In the genomic region with DNA sequence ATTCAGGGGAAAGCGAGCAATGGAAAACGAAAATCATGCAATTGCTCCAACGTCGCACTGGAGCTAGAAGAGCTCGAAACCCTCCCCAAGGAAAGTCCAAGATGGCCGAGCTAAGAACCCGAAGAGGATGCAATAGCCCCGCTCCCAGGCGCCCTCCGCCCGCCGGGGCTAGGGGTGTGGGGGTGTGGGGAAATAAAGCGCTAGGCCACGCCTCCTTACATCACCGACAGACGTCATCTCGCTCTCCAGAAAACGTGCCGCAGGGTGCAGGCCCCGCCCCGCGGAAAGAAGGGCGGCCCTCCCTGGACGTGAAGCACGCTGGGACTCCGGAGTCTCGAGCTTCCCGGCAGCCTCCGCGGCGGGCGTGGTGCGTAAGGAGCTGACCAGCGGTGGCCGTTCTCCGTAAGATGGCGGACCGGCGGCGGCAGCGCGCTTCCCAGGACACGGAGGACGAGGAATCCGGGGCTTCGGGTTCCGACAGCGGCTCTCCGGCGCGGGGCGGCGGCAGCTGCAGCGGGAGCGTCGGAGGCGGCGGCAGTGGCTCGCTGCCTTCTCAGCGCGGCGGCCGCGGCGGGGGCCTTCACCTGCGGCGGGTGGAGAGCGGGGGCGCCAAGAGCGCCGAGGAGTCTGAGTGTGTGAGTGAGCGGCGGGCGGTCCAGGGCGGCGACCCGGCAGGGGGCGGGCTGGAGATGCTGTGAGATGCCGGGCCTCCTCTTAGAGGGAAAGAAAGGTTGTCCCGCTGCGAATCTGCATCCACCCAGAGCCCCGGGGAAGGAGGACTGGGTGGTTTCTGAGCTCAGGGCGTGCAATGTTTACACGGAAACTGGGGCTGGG, we compare ENCODE assay signal across 8 mouse cellular contexts. TPM values are rescaled to one million over a fixed set of nuclear protein-coding genes. Genes with fewer than 3 reads are reported as not detected.
A peak's percentile ranks its signal among the peaks of the same experiment; 100 is the strongest.
DNase-seq lines count a peak whose midpoint lies in the region; ATAC-seq lines count a peak whose summit lies in the region.

No protein-coding gene starts in this region.

- H3K4me2 ChIP-seq in hindbrain, embryonic 15.5 days, result peak overlapping the region; percentile 77

- peak; percentile 98 for ATAC-seq in hindbrain, embryonic 15.5 days (ENCODE audit: low FRiP score, low read depth)

- H3K4me3 ChIP-seq in hindbrain, embryonic 15.5 days, result peak overlapping the region; percentile 79

- H3K9me3 ChIP-seq in hindbrain, embryonic 15.5 days, result no peaks in the 10 kb centered on the region

- peak overlapping the region; percentile 98 for H3K27ac ChIP-seq in hindbrain, embryonic 15.5 days (replicated peaks)

- under 1% methylated on average over 73 of the region's 84 CpGs for WGBS in hindbrain, embryonic 15.5 days

- peak; percentile 98 for DNase-seq in R1 (ENCODE audit: low read depth, low spot score)
- DNase-seq in cerebellum, postnatal 25 days, result peak; percentile 99
- peak; percentile 96 to 97 for DNase-seq in frontal cortex, postnatal 25 days (ENCODE audit: low spot score in 2 of 2)
- peak; percentile 98 for DNase-seq in left cerebral cortex, adult 11 months (ENCODE audit: low spot score)
- peak; percentile 99 to 100 for DNase-seq in lung, postnatal 4 days
- DNase-seq in retina, postnatal 7 days (ENCODE audit: low read depth, low spot score), result peak; percentile 98
- peak; percentile 97 for DNase-seq in urinary bladder, adult 2 months (ENCODE audit: low spot score)

- H3K9ac ChIP-seq in hindbrain, embryonic 15.5 days, result peak overlapping the region; percentile 95

- H3K27me3 ChIP-seq in hindbrain, embryonic 15.5 days, result no peaks in the 10 kb centered on the region

- H3K4me1 ChIP-seq in hindbrain, embryonic 15.5 days (replicated peaks), result peaks cover 26% of the 10 kb centered on the region

- peaks cover 46% of the 10 kb centered on the region for H3K36me3 ChIP-seq in hindbrain, embryonic 15.5 days

RNA-seq across cellular contexts. Expression of a gene that starts 5.0 kb away (rescaled TPM):
- 49.4 and 54.2 TPM in 2 replicates for polyA plus RNA-seq in hindbrain, embryonic 15.5 days (2015; fragmentation: Nextera tagmentation; extraction: Ambion mirVana)
- 24.7 and 29.5 TPM in 2 replicates for polyA plus RNA-seq in urinary bladder, adult 2 months (2012; rRNA removed)

RNA-seq across cellular contexts. Expression of a gene that starts 14.4 kb away (rescaled TPM):
- polyA plus RNA-seq in hindbrain, embryonic 15.5 days (2015; fragmentation: Nextera tagmentation; extraction: Ambion mirVana), result 31.7 and 33.1 TPM in 2 replicates
- polyA plus RNA-seq in urinary bladder, adult 2 months (2012; rRNA removed), result 57.0 and 58.7 TPM in 2 replicates

RNA-seq across cellular contexts. Expression of a gene that starts 26.9 kb away (rescaled TPM):
- 10.5 and 13.1 TPM in 2 replicates for polyA plus RNA-seq in hindbrain, embryonic 15.5 days (2015; fragmentation: Nextera tagmentation; extraction: Ambion mirVana)
- 56.6 and 66.4 TPM in 2 replicates for polyA plus RNA-seq in urinary bladder, adult 2 months (2012; rRNA removed)

RNA-seq across cellular contexts. Expression of a gene that starts 34.5 kb away (rescaled TPM):
- 3.9 and 4.3 TPM in 2 replicates for polyA plus RNA-seq in hindbrain, embryonic 15.5 days (2015; fragmentation: Nextera tagmentation; extraction: Ambion mirVana)
- 119 and 219 TPM in 2 replicates for polyA plus RNA-seq in urinary bladder, adult 2 months (2012; rRNA removed)

RNA-seq across cellular contexts. Expression of a gene that starts 53.8 kb away (rescaled TPM):
- polyA plus RNA-seq in hindbrain, embryonic 15.5 days (2015; fragmentation: Nextera tagmentation; extraction: Ambion mirVana), result 4.4 and 4.5 TPM in 2 replicates
- 19.2 and 26.0 TPM in 2 replicates for polyA plus RNA-seq in urinary bladder, adult 2 months (2012; rRNA removed)

Comparison
In these comparisons a context has a peak if more than half of its experiments do, and no peak if none do; other contexts are left out.
1. Peak in every context shown above with its lines: DNase-seq, ATAC-seq, H3K4me3 ChIP-seq and H3K27ac ChIP-seq.